Mouse (Mus musculus) kidney, postnatal 0 days (tissue): ENCODE measurements around the gene Hnrnpul1. TPM values are rescaled to one million over a fixed set of nuclear protein-coding genes. Genes with fewer than 3 reads are reported as not detected.

Experiments used
- ATAC-seq: fragments of 200-750 bp; cut with Nextera tagmentation; replicated peaks from 2 replicates; pipeline ENCODE4 v1.8.0; 2017; ENCODE audit warnings: low read depth, moderate number of reproducible peaks, moderate TSS enrichment, moderate library complexity; ENCODE audit not compliant: low FRiP score
- DNase-seq: peaks from one replicate; pipeline ENCODE4 v3.0.0-alpha.2; 2016; ENCODE audit warnings: low spot score
- H3K27ac ChIP-seq: fragments of 300-500 bp; sonication (generic); 2 replicates; pipeline ENCODE4 v1.5.1; 2014; ENCODE audit warnings: mild to moderate bottlenecking
- H3K27me3 ChIP-seq: fragments of 300-500 bp; sonication (generic); 2 replicates; pipeline ENCODE4 v1.6.1; 2014; ENCODE audit warnings: low read length, mixed read lengths; ENCODE audit not compliant: insufficient read depth
- H3K36me3 ChIP-seq: fragments of 300-500 bp; sonication (generic); 2 replicates; pipeline ENCODE4 v1.6.1; 2014; ENCODE audit warnings: low read length, mixed read lengths; ENCODE audit not compliant: insufficient read depth
- H3K4me1 ChIP-seq: fragments of 300-500 bp; sonication (generic); replicated peaks from 2 replicates; pipeline ENCODE4 v1.6.1; 2014; ENCODE audit warnings: antibody characterized with exemption, low read length, mixed read lengths; ENCODE audit not compliant: insufficient read depth
- H3K4me2 ChIP-seq: fragments of 300-500 bp; sonication (generic); 2 replicates; pipeline ENCODE4 v1.6.1; 2014; ENCODE audit warnings: mild to moderate bottlenecking, low read length, moderate library complexity, mixed read lengths
- H3K4me3 ChIP-seq: fragments of 300-500 bp; sonication (generic); replicated peaks from 2 replicates; pipeline ENCODE4 v1.5.1; 2014; ENCODE audit warnings: low read depth, low read length
- H3K9ac ChIP-seq: fragments of 300-500 bp; sonication (generic); 2 replicates; pipeline ENCODE4 v1.6.1; 2014; ENCODE audit warnings: low read depth, low read length
- H3K9me3 ChIP-seq: fragments of 300-500 bp; sonication (generic); replicated peaks from 2 replicates; pipeline ENCODE4 v1.6.1; 2016; ENCODE audit warnings: low read length, inconsistent platforms, mixed read lengths
- CTCF ChIP-seq: IDR thresholded peaks from 2 replicates; pipeline ENCODE4 v1.5.1; 2016; ENCODE audit warnings: antibody characterized with exemption, low read depth, mild to moderate bottlenecking, moderate library complexity
- WGBS: fragments of 180-500 bp; shearing (Covaris S2); extraction: QIAGEN DNeasy Blood & Tissue Kit; methylation state at CpG from one replicate; pipeline ENCODE4 v1.1.7; 2014; 5-methylcytosine and 5-hydroxymethylcytosine counted together
- polyA plus RNA-seq: library from polyadenylated mRNA; unstranded; fragments of >200 nt; fragmentation: Nextera tagmentation; extraction: Ambion mirVana; gene quantifications from 2 replicates; pipeline ENCODE4 v1.2.1, GENCODE M21; 2015

The Hnrnpul1 gene
- polyA plus RNA-seq, 1 experiment from 2014 or later: 56.0 TPM

DNA sequence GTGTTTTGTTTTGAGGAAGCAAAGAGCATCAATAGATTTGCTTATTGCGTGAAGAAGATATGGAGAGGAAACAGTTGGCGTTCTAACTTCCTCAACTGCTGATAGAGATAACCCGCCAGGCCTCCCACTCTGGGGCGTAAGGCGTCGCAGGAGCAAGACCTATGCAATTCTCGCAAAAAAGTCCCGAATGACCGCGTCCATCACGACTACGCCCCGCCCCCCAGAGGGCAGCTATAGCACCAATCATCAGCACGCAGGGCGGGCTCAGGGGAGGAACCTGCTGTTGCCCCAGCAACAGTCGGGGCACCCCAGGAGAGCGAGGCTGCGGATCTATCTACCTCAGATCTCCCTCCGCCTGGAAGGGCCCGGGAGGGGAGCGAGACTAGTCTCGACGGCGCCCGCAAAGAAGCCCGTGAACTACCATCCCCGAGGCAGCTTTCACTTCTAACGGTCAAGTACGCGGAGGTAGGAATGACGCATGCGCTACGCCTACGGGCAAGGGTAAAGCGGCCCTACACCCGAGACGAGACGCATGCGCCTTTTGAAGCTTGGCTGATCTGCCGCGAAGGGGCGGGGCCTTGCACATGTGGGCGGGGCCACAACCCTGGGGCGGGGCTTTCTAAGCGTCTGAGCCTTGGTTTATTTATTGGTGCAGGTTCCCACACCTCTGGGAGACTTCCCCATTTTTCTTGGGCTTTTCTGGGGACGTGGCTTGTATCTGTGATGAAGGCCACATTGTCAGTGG lies 73.9 kb downstream of the Hnrnpul1 start, which contains the start of gene B9d2:
Gene B9d2, plus strand, starts transcription at position 267 of the 745 bp plus-strand sequence.
- Histone ChIP-seq H3K36me3 (no peaks in the 10 kb centered on the region), H3K4me3 (peak within 1 kb of the TSS; percentile 61), H3K9me3 (no peaks in the 10 kb centered on the region), H3K9ac (peak within 1 kb of the TSS; percentile 57), H3K4me1 (0 out of 2 replicates have a peak, but pooled peaks cover 4% of the 10 kb centered on the region), H3K27me3 (no peaks in the 10 kb centered on the region), H3K27ac (peak within 1 kb of the TSS; percentile 88), H3K4me2 (peak within 1 kb of the TSS; percentile 50)
- under 1% methylated on average over 46 of the region's 46 CpGs for WGBS
- ATAC-seq (peak; percentile 97), DNase-seq (peak; percentile 98)
- TF ChIP-seq CTCF: peak; percentile 17; the same call in 1 of the 2 replicates

DNA sequence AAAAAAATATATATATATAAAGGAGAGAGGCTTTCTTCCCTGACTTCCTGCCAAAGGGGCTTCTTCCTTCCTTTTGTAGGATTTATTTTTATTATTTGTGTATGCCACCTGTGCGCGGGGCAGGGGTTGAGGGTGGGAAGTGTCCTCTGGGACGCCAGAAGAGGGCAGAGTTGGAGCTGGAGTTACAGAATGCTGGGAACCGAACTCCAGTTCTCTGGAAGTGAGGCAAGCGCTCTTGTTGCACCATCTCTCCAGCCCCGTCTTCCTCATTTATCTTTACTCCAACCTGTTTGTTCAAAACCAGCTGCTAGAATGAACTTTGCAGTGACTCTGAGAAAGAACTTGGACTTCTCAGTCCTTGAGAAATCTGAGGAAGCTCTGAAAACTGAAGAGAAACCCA lies 74.6 kb downstream of the Hnrnpul1 start:
- peak; percentile 18 for DNase-seq
- Histone ChIP-seq H3K36me3 (no peaks in the 10 kb centered on the region), H3K9ac (0 out of 2 replicates have a peak overlapping the region, but pooled peaks have one; percentile 57), H3K9me3 (no peaks in the 10 kb centered on the region), H3K4me2 (peak overlapping the region; percentile 50), H3K27ac (0 out of 2 replicates have a peak overlapping the region, but pooled peaks have one; percentile 88), H3K27me3 (no peaks in the 10 kb centered on the region), H3K4me3 (peak overlapping the region; percentile 61), H3K4me1 (0 out of 2 replicates have a peak, but pooled peaks cover 4% of the 10 kb centered on the region)
- ATAC-seq: no peak
- TF ChIP-seq CTCF: no peak; the same call in 1 of the 2 replicates
- WGBS: 8% methylated on average over 6 of the region's 6 CpGs

DNA sequence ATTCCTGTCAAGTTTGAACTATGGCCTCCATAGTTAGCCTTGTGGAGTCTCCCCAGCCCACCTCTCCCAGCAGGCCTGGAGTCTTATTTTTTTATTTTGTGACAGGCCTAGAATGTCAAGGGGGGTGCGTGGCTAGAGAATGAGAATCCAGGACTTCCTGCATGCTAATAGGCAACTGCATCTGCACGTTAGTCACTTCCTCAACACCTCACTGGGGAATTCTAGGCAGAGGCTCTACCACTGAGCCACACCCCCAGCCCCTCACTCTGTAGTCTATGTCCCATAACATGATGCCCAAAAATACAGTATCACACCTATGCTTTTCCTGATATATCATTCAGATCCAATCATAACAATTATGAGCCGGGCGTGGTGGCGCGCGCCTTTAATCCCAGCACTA lies 77.5 kb downstream of the Hnrnpul1 start:
- WGBS: 90% methylated on average over 7 of the region's 7 CpGs
- no peak for DNase-seq
- no peak for TF ChIP-seq CTCF
- Histone ChIP-seq H3K9me3 (no peaks in the 10 kb centered on the region), H3K27ac (no peak overlapping the region), H3K4me1 (0 out of 2 replicates have a peak, but pooled peaks cover 4% of the 10 kb centered on the region), H3K4me2 (no peak overlapping the region), H3K27me3 (no peaks in the 10 kb centered on the region), H3K9ac (no peak overlapping the region), H3K36me3 (no peaks in the 10 kb centered on the region), H3K4me3 (no peak overlapping the region)
- no peak for ATAC-seq

DNA sequence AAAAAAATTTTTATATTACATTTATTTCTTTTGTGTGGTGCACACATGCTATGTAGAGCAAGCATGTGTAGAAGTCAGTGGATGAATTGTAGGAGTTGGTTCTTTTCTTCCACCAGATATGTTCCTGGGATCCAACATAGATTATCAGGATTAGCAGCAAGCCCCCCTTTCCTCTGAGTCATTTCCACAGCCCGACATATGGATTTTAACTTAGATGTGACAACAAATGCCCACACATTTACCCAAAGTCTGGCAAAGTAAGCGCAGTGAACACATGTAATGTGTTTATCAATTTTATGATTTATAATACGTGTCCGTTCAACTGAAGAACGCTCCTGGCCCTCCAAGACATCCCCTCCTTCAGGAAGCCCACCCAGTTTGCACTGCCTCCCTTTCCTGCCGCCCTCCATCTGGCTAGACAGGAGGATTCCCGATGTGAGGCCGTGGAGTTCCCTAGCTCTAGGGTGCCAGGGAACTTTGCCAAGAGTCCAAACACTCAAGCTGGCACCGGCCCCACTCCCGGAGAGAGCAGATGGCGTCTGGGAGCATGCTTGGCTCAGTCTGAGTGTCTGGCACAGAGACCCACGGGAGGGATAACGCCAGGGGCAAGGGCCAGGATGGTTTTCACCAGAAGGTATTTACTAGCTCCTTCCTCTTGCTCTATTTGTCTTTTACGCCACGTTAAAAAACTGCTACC lies 78.3 kb downstream of the Hnrnpul1 start:
- DNase-seq (no peak), ATAC-seq (no peak)
- no peaks in the 10 kb centered on the region for H3K27me3 ChIP-seq
- no peak overlapping the region for H3K4me3 ChIP-seq
- no peak for TF ChIP-seq CTCF
- H3K4me1 ChIP-seq: 0 out of 2 replicates have a peak, but pooled peaks cover 2% of the 10 kb centered on the region
- WGBS: 62% methylated on average over 15 of the region's 15 CpGs
- H3K4me2 ChIP-seq: no peak overlapping the region
- H3K9me3 ChIP-seq: no peaks in the 10 kb centered on the region
- H3K36me3 ChIP-seq: no peaks in the 10 kb centered on the region
- H3K9ac ChIP-seq: no peak overlapping the region
- H3K27ac ChIP-seq: no peak overlapping the region

DNA sequence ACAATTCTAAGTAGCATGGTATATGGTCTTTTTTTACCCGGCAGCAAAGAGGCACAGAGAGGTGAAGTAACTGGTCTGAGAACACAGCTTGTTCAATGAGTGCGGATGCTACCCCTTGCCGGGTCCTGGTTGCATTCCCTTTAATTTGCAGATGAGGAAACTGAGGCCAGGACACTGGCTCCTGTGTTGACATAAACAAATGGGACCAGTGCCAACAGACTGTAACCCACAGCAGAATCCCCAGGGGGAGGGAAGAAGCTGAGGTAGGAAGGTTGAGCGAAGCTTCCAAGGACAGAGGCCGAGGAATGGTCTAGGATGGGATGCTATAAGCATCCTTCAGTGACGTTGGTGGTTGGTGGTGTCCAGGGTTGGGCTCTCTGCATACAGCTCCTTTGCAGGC lies 79.2 kb downstream of the Hnrnpul1 start:
- no peak for DNase-seq
- H3K9me3 ChIP-seq: no peaks in the 10 kb centered on the region
- no peak overlapping the region for H3K9ac ChIP-seq
- no peaks in the 10 kb centered on the region for H3K36me3 ChIP-seq
- 50% methylated on average over 6 of the region's 6 CpGs for WGBS
- no peak overlapping the region for H3K27ac ChIP-seq
- no peak for ATAC-seq
- no peak overlapping the region; the same call in 1 of the 2 replicates for H3K4me2 ChIP-seq
- H3K4me1 ChIP-seq: no peaks in the 10 kb centered on the region
- peak overlapping the region; percentile 27; the same call in 1 of the 2 replicates for H3K4me3 ChIP-seq
- H3K27me3 ChIP-seq: no peaks in the 10 kb centered on the region
- TF ChIP-seq CTCF: no peak

DNA sequence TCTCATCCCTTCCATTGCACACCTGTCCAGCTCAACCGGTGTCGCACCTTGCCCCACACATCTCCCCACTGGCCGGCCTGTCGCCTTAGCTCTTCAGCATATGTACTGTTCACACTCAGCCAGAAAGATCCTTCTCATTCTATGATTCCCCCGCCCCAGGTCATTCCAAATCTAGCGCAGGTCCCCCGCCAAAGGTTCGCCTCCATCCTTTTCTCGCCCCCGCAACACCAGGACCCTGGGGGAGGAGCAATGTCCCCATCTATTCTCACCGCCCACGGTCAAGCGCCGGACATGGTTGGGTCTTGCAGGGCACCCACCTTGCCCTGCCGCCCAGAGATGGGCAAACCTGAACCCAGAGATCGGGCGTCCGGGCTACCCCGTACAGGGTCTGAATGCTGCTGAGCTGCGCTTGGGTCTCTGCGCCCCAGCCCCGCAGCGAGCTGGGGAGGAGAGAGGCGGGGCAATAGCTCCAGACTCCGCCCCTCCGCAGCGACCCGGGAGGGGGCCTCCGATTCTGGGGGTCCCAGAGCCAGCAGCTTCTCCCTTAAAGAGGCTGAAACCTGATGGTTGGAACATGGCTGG lies 79.7 kb downstream of the Hnrnpul1 start, which contains the start of gene Tmem91:
Gene Tmem91, minus strand, starts transcription at position 448 of the 582 bp plus-strand sequence.
- Histone ChIP-seq H3K36me3 (no peaks in the 10 kb centered on the region), H3K9me3 (no peaks in the 10 kb centered on the region), H3K4me2 (peak within 1 kb of the TSS; percentile 58), H3K9ac (peak within 1 kb of the TSS; percentile 23; the same call in 1 of the 2 replicates), H3K27me3 (no peaks in the 10 kb centered on the region), H3K4me3 (peak within 1 kb of the TSS; percentile 27), H3K27ac (no peak within 1 kb of the TSS), H3K4me1 (no peaks in the 10 kb centered on the region)
- ATAC-seq (no peak), DNase-seq (no peak)
- no peak for TF ChIP-seq CTCF
- WGBS: 4% methylated on average over 29 of the region's 29 CpGs
